Mouse (Mus musculus) fibroblast of lung, adult 2 months (primary cell): ENCODE measurements around the gene 4931440F15Rik.
"Not testable (repeated sequence)": the region's sequence is repeated elsewhere in the genome, so short reads cannot be mapped to it uniquely, and the experiment has no call there.

Experiments
- DNase-seq: peaks from one replicate; pipeline ENCODE4 v3.0.0-alpha.2; 2011; ENCODE audit warnings: low read depth

The 4931440F15Rik gene

DNA sequence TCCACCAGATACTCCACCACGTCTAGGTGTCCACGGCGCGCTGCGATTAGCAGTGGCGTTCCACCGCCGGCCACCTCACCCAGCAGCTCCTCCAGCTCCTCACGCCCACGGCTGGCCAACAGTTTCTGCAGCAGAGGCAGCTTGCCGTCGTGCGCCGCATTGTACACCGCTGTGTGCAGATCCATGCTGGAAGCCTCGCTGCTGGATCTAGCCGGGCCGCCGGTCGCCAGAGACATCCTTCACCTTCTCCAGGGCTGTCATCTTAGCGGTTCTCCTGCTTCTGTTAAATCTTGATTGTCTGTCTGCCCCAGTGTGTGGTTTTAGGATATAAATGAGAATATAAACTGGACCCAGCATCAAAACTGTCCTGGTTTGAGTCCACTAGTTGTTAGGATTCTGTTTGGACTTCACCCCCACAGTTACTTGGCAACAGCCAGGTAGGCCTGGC lies at the start of gene 4931440F15Rik:
Gene 4931440F15Rik (minus strand): TSS at position 398 of the 448 bp plus-strand sequence.
- not testable (repeated sequence) for DNase-seq

DNA sequence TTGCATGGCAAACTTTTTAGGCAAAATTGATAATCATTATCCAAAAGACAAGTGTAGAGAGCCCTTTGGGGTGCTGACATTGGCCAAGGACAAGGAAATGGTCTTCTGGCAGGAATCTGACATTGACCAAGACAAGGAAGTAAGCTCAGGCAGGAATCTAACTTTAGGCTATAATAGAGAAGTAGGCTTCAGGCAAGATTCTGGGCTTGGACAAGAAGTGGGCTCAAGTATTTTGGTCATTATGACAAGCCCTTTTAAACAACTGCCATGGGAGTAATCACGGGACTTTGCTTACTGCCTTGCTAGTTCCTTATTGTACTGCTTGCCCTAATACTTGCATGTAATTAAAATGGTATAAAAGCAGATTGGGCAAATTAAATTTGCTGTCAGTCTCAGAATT lies 49.3 kb upstream of the 4931440F15Rik start:
- DNase-seq: not testable (repeated sequence)

DNA sequence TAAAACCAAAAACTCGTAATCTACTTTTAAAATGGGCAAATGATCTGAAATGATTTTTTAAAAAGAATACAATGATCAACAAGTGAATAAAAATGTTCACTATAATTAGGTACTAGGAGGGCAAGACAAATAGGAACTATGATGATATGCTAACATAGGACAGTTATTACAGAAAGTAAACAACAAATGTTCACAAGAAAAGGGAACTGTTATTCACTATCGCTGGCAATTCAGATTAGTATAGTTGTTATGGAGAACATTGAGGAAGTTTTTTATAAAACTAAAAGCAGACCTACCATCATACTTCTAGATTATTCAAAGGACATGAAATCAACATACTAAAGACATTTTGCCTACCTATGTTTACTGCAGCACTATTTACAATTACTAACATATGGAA lies 44.7 kb upstream of the 4931440F15Rik start:
- no peak for DNase-seq

DNA sequence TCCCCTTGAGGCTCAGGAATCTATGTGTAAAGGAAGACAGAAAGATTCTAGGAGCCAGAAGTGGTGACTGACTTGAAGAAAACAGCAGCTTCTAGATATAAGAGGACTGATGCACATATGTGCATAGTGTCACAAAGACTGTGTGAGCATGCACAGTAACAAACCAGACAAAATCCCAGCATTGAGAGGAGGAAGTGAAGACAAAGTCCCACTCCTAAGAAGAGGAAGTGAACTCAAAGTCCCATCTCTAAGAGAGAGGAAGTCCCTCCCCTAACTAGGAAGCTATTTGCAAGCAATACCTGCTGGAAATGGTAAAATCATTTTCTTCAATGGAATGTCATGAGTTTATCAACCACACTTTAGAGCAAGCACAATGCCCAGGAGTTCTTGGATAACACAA lies 38.8 kb upstream of the 4931440F15Rik start:
- DNase-seq: no peak

DNA sequence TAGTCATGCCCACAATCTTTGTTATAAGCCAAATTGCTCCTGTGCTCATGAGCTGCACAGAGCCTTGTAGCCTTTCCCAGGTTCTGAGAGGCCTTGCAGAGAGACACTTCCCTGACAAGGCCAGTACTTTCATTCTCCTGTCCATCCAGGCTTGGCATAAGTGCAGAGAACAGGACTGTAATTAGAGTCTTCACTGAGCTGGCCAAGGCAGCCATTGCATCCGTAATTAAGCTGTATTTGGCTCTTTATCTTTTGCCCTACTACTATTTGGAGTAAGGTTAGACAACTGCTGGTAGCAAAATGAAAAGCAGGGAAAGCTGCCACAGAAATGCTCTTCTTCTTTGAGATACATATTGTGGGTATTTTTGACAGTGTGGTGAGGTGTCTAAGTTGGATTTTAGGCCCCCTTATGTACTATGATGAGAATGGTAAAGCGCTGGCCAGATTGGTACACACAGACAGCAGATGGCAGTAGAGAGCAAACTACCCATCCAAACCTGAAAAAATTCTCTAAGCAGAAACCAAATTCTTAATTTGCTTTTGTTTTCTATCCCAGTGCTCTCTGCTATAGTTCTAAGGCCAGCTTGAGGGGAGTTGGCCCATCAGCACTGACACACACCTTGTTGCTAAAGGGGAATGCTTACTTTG lies 36.4 kb upstream of the 4931440F15Rik start:
- no peak for DNase-seq

DNA sequence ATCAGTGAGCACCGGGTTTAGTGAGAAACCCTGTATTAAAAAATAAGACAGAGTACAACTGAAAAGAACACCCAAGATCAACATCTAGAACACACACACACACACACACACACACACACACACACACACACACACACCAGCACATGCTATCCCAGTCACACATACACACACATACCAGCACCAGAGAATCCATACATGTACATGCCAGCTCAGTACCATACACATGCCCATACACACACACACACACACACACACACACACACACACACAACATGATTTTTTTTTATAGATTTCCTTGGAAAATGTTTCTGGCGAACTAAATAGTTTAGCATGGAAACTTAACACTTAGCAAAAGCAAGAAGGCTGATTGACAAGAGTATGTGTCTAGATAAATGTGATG lies 35.6 kb upstream of the 4931440F15Rik start:
- DNase-seq: no peak

DNA sequence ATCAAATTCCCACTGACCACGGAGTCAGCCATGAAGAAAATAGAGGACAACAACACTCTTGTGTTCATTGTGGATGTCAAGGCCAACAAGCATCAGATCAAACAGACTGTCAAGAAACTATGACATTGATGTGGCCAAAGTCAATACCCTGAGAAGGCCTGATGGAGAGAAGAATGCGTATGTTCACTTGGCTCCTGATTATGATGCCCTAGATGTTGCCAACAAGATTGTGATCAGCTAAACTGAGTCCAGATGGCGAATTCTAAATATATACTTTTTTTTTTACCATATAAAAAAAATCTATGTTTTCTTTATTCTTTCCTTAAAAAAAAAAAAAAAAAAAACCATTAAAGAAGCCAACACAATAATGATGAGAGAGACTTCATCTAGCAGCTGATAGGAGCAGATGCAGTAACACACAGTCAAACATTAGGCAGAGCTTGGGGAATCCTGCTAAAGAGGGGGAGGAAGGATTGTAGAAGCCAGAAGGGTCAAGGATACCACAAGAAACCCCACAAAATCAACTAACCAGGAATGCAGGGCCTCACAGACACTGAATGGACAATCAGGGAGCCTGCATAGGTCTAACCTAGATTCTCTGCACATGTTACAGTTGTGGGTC lies 15.2 kb upstream of the 4931440F15Rik start:
- DNase-seq: no peak

DNA sequence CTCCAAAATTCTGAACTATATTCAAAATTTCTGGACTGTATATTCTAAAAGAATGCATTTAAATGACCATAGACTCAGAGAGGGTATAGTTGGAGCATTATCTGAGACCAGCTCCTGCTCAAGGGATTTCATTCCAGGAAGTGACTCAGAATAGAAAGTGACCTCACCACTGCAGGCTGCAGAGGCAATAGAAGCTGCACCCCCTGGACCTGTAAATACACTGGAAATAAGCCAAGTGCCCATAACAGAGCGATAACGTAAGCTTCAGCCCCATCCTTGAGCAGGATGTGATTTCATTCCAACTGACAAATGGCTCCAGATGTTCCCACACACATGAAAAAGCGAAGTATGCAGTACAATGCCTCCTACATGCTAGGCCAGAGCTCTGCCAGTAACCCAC lies 14.3 kb upstream of the 4931440F15Rik start:
- DNase-seq: peak; percentile 65

DNA sequence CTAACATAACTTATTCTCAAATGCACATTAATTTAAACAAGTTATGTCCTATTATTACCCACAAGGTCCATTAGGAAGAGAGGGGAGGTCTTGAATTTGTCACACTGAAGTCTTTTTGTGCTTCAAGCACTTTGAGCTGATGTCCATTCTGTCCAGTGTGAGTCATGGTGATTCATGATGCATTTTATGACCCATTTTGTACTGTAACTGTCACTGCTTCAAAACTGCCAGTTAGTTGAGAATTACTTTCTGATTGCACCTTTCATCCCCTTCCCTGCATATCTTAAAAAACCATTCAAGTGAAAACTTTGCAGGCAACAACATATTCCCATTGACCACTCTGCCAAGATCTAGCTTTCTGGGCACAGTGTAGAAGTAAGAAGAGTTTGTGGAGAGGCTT lies 11.6 kb upstream of the 4931440F15Rik start:
- DNase-seq: no peak

DNA sequence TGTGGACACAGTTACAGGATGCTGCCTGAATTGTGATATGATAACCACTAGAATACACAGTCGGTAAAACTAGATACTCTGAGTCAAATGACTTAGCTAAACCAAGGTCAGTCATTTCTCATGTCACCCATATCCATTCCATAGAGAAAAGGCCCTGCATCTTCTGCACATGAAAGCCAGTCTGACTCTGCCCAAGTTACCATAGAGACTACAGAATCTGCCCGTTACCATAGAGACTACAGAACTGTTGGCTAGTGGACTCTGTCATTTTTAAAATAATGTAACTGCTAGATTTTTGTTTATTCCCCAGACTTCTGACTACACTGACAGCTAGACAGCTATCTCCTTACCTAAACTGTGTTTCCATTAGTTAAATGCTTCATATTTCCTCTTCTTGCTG lies 2.3 kb upstream of the 4931440F15Rik start:
- DNase-seq: no peak

DNA sequence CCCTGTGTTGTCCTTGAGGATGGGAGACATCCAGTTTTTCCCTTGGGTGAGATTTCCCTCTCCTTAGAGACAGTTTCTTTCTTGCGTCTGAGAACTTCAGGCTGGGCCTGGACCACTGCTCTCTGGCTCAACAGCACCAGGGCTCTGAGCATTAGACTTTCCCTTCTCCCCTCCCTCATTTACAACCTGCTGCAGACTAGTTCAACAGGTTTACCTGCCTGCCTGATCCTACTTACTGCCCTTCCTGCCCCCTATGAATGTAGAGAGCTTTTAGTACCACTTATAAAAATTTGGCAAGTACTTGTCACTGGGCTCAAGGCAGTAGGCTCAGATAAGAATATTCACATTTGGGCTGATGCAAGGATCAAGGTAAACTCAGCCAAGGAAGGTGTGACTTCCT lies 533 bp upstream of the 4931440F15Rik start:
- no peak for DNase-seq

DNA sequence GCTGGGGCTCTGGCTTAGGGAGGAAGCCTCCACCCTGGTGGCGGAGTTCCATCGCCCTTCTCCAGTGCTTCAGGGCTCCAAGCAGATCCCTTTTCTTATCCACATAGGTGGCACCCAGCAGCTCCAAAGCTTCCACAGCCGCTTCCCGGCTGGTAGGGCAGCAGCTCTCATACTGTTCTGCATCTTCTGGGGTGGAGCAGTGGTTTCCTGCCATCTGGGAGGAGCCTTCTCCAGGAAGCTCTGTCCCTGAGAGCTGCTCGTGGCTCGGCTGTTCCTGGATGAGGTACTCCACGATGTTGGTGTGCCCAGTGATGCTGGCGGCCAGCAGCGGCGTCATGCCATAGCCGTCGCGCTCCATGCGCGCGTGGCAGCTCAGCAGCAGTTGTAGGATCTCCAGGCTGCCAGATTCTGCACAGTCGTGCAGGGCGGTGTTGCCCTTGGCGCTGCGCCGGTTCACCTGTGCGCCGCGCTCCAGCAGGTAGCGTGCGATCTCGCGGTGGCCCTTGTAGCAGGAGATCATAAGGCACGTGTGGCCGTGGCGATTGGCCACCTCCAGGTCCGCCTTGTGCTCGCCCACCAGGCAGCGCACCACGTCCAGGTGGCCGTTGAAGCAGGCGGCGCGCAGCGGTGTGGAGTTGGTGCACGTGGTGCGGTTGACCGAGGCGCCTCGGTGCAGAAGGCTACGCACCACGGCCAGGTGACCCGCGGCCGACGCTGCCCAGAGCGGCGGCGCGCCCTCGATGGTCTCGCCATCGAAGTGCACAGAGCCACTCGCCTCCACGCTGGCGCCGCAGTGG lies 796 bp downstream of the 4931440F15Rik start:
- DNase-seq: not testable (repeated sequence)

DNA sequence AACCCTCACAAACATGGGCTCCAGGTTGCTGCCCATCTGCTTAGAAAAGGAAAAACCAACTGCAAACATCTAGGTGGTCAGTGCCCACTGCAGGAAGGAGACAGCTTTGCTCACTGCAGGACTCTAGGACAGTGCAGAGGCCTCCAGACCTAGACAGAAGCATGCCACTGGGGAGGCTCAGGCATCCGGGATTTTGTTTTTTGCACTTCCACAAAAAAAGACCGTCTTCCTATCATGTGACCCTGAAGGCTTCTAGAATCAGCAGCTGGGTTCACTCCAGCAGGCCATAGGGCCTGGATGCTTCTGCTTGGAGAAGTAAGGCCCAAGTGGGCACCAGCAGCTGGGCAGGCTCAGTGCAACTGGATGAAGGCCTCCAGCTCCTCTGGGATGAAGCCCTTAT lies 2.3 kb downstream of the 4931440F15Rik start:
- DNase-seq: no peak

DNA sequence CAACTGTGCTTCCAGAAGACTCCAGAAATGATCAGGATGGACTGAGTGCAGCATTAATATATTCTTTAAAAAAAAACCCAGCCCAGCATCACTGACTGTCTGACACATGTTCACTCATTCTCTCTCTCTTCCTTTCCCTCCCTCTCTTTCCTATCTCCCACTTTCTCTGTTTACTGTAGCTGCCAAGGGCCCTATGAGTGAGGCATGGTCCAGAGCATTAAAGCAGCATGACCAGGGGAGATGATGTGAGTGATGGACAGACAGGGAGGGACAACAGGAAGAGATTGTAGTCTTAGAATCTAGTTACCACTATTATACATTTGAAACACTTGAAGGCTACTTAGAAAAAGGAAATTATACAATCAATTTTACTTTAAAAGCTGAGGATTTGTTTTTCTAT lies 9.8 kb downstream of the 4931440F15Rik start:
- no peak for DNase-seq

DNA sequence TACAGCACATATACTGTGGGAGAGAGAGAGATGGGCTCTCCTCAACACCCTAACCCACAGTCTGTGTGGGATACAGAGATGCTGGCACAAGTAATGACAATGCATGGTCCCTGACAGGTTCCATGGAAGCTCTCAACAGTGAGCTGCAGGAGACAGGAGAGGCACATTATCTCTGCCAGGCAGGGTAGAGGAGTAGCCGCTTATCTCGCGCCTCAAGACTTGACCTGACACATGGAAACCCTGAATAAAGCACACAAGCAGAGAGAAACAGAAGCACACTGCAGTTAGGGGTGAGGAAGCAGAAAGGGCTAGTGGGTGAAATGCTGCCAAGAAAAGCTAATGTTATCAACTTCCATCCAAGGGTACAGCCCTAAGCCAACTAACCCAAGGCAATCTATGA lies 10.2 kb downstream of the 4931440F15Rik start:
- no peak for DNase-seq

DNA sequence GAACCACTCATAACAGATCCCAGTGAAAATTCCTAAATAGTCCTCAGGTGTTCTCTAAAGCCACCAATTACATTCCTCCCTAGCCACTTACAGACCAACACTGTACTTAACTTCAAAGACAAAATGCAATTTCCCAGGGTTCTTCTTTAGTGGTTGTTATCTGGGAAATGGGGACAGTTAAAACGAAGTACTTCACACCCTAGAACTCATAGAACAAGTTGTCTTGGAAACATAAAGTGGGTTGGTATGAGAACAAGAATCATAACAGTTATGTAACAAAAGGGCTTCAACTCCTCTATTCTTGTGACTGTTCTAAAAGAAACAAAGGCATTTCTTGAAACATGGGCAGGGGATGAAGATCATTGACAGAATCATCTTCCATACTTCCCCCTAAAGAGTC lies 12.2 kb downstream of the 4931440F15Rik start:
- DNase-seq: no peak

DNA sequence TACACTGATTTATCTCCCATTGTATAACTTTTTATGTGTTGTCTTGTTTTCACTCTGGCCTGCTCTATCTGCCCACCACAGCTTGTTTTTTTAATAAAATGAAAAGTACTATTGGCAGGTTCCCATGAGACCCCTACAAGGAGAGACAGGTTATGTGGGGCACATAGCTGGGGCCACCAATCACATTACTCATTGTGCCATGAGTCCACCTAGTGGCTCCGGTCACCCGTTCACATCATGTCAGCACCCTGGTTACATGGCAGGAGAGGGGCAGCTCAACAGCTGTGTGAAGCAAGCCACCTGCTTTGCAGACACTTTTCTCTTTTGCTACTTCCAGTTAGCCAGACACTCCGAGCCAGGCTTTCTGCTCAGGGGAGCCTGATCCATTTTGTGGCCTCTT lies 13.0 kb downstream of the 4931440F15Rik start:
- no peak for DNase-seq

DNA sequence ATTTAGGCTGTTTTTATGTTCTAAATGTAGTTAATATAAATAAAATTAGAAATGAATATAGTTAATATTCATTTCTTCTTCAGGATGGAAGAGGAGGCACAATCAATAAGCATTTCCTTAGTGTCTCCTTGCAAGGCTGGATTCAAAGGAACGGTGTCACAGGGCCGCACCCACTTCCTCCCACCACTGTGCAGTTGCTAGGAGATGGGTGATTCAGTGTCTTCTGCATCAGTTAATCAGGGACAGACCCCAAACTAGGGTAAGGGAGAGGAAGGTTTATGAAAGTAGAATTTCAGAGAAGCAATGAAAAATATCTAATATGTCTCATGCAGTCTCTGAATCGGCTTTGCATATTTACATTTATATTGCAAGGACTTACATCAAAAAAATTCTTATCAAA lies 15.1 kb downstream of the 4931440F15Rik start:
- no peak for DNase-seq

DNA sequence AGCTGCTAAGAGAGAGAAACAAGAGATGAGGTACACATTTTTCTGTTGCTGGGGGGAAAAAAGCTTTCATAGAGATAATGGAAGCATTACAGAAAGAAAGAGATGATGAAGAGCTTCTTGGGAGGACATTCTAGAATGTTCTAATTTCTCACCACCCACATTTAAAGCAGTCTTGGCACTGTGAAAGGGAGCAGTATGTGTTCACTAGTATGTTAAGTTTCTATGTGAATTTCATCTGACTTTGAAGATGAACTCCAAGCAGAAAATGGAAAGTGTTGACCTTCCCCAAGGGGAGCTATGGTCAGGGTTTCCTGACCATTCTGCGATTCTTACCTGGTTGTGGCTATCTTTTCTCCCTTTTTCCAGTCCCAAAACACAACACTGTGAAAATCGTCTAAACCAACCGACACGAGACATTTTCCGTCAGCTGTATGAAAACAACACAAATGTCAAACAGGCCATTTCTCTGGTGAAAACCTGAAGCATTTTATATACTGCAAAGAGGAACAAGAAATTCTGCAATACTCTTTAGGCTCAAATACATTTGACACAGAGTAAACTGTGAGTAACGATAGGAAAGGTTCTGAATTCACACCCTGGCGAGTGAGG lies 16.4 kb downstream of the 4931440F15Rik start:
- no peak for DNase-seq

DNA sequence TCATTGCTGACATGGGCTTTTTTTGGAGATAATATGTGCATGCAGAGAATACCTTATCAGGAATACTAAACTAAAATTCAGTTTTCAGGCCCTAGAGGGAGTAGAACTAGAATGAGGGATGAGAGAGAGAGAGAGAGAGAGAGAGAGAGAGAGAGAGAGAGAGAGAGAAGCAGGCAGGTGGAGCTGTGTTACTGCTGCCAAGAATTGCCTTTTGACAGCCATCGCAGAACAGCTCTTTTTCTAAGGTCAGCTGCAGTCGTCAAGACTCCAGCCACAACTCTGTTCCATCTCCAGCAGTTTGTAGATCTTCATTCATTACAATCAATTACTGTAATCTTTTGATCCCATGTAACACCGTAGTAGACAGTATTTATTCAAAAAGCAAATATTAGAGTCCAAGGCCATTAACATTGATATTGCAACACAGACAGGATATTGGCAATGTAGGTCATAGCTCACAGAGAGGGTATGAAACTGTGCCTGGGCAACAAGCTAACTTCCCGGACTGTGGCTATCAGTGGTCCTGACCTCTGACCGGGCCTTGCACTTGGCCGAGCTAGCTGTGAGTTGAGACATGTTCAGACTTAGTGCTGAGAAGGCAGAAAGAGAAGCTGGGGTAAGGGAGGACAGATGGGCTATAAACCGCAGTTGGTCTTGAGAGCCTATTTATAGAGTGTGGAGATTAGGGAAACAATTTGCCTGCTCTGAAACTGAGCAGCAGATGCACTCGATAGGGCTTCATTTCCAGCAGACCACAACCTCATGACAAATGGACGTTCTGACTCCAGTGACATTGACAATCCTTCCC lies 17.1 kb downstream of the 4931440F15Rik start:
- no peak for DNase-seq

DNA sequence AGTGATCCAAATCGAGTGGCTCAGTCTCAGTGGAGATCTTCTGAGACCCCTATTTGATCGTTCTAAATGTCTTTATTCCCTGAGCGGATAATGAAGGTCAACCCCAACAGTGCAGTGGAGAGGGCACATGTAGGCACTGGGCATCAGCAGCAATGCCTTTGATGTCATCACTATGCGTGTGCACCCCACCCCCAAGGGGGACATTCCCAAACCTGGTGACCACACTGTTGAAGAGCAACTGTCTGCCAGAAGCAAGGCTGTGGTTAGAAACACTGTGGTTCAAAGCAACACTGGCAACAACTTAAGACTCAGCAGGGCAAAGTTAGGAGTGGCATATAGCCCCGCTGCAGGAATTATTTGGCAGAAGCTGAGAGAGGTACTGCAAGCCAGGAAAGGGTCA lies 18.1 kb downstream of the 4931440F15Rik start:
- no peak for DNase-seq
